Mouse (Mus musculus): ENCODE results near the gene Vdac1.

Vdac1 gene

DNA sequence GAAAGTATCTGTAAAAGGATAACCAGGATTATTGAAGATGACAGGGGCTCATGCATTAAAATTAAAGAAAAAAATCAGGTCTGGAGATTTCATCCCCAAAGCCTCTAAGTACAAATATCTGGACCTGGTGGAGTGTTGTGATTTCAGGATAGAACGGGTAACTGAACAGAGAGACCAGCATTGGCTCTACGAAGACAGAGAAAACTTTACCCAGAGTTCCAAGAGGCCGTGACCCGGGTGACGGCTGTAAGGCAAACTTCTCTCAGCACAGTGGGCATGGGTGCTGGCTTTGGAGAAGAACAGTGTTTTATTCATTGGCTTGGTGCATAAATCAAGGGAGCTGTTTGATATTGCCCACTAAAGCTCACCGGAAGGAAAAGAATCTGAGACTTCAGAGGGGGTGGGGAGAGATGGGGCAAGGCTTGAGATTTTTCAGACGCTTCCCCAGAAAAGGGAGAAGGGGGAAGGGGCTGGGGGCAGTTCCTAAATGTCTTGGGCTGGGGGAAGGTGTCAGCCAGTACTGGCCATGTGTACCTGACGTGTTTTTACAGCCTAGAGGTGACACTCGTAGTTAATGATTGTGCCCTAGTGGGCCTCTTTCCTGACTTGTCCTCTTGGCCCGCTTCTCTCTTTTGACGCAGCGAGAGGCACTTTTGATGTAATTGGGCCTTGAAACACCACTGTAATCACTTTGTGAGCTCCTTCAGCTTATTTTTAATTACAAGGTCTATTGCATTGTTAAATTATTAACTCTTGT is 59.8 kb downstream of the Vdac1 start:
- DNase-seq (ENCODE audit: low spot score in 2 of 2) = no peak

DNA sequence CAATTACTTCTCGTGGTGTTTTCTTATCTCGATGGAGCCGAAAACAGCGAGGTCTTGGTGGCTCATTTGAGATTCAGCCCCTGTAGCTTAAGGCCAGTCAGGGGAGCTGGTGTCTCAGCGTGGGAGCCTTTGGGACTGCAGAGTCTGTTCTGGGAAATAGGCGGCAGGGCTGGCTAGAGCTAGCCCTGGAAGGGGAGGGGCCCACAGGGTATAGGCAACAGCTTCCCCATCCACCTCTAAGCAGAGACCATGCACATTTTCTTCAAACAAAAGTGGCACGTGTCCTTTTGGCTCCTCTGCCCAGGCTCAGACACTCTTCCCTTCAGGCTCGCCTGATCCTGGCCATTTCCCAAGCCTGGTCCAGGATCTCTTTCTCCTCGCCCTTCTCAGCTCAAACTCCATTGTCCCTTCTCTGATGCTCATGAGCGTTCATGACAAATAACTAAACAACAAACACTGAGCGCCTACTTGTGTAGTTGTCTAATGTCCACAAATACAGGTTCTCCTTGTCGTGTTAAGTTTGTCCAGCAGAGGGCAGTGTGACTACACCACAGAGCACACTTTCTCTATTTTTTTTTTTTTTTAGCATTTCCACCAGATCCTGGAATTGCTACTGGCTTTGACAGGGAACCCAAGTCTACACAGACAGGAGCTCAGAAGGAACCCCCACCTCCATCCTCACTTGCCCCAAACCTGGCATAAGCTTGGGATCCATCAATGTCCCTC is 60.6 kb downstream of the Vdac1 start:
- DNase-seq (ENCODE audit: low spot score in 2 of 2) = peak in 1 of 2 experiments; percentile 10

DNA sequence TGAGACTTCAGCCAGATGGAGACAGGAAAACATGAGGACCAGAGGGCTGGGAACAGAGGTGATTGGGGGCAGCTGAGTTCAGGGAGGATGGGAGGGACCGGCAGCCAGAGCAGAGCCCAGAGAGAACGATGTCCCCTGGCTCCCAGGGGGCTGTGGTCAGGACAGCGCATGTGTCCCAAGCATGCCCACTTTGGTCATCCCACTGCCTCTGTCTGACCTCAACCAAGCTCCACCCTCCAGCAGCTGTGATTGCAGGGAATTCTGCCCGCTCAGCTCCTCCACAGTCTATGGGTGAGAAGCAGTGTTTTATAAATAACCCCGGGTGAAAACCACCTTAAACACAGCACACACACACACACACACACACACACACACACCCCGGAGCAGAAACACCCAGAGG is 68.8 kb downstream of the Vdac1 start:
- DNase-seq (ENCODE audit: low spot score in 2 of 2) = no peak

DNA sequence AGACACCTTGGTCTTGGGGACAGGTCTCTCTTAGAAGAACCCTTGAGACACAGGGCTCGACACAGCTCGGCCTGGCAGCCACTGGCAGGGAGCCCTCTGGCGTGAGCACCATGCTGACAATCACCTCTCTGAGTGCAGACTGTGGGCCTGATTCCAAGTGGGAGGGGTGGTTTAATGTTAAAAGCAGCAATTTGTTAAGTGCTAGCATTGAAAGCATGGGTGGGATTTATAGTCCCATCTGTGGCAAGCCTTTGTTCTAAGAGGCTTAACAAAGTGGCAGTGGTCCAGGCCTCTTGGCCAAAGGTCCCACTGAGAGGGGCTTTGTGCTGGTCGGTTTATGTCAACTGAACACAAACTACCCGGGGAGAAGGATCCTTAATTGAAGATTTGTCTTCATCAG is 70.9 kb downstream of the Vdac1 start:
- DNase-seq (ENCODE audit: low spot score in 2 of 2) = no peak

DNA sequence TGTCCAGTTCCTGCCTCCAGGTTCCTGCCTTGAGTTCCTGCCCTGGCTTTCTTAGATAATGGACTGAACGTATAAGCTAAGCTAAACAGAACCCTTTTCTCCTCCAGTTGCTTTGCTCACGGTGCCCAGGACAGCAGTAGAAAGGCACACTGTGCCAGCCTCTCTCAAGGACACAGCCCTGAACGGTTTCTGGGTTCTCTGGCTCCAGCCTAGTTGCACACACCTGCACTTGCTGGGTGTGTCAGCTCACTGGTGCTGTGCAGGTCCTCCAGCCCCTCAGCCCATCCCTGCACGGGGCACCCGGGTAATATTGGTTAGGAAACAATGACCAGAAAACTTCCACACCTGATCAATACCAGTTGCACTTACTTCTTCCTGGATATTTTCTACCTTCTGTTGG is 71.5 kb downstream of the Vdac1 start:
- no peak for DNase-seq (ENCODE audit: low spot score in 2 of 2)

DNA sequence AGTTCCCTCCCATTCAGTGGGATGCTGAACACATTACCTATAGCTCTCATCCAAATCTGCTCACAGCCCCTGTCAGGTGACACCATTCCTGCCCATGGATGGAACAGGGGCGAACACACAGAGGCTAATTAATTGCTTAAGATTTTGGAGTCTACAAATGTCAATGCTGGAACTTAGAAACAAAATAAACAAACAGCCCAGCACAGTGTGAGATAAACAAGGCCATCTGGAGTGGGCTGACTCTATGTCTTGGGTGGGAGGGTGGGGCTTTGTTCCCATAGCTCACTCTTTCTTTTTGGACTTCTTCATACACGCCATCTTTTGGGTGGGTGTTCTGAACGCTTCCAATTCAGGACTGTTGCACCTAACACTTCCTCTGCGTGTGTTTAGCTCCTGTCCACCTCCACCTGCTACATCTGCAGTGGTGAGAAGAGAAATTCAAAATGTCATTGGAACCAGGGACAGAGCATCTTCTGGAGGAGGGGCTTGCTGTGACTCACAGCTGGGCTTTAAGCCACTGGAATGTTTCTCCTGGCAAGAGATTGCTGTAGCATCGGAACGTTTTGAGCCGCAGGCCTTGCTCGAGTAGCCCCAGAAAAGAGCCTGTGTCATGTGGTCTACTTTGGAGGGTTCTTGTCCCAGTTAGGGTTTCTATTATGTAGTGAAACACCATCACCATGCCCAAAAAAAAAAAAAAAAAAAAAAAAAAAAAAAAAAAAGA is 72.6 kb downstream of the Vdac1 start:
- no peak for DNase-seq (ENCODE audit: low spot score in 2 of 2)

DNA sequence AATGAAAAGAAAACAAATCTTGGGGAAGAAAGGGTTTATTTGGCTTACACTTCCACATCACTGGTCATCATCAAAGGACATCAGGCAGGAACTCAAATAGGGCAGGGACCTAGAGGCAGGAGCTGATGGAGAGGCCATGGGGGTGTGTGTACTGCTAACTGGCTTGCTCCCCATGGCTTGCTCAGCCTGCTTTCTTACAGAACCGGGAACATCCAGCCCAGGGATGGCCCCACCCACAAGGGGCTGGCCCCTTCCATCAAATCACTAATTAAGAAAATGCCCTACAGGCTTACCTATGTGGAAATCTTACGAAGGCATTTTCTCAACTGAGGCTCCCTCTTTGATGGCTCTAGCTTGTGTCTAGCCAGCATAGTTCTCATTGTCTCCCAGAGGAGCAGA is 73.1 kb downstream of the Vdac1 start:
- DNase-seq (ENCODE audit: low spot score in 2 of 2) = no peak

DNA sequence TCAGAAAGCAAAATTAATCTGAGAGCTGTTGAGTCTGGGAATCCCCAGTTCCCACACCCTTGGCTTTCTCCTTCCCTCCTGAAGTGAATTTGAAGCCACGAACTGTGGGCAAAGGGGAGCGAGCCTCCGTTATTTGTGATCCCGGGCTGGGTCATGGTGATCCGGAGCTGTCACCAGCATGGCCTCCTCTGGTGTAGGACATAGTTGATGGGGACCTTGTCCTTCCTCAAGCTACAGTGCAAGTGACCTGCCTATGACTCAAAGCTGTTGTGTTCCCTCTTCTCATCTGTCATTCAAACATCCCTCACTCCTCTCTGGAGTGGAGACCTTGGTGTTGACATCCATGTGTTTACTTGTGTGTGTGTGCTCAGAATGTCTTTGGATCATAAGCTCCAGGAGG is 74.8 kb downstream of the Vdac1 start:
- DNase-seq (ENCODE audit: low spot score in 2 of 2) = no peak

DNA sequence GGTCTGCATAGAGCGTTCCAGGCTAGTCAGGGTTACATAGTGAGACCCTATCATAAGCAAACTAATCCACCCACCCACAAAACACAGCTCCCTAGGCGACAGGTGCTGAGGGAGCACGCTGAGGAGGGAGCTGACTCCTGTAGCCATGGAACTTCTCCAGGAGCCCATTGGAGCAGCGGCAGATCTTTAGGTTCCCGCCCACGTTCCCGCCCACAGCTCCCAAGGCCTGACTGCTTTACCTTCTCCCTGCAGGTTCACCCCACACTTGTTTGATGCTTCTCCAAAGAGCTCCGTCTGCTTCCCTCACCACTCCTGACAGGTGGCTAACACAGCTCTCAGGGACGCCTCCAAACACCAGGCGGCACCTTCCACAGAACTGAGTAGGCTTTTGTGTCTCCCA is 76.5 kb downstream of the Vdac1 start:
- no peak for DNase-seq (ENCODE audit: low spot score in 2 of 2)

All from spleen, postnatal 36 days (tissue).